Mouse (Mus musculus): Measurements from ENCODE around the gene Mettl6.
A peak's percentile ranks its signal among the peaks of the same experiment; 100 is the strongest.

Mettl6 gene

GRCm38 (mm10) chr14:31494975-31495455 is at the start of gene Mettl6:
Gene Mettl6 (minus strand): TSS chr14:31495040.
- DNase-seq (ENCODE audit: low spot score): peak; percentile 95

- DNase-seq (ENCODE audit: low spot score): no peak
Measured at GRCm38 (mm10) chr14:31543885-31544442, 49.1 kb upstream of the Mettl6 start.

GRCm38 (mm10) chr14:31537298-31537697 is 42.5 kb upstream of the Mettl6 start:
- no peak for DNase-seq (ENCODE audit: low spot score)

GRCm38 (mm10) chr14:31532656-31533055 is 37.8 kb upstream of the Mettl6 start:
- DNase-seq (ENCODE audit: low spot score): no peak

GRCm38 (mm10) chr14:31531506-31532148 is 36.8 kb upstream of the Mettl6 start:
- peak; percentile 36 for DNase-seq (ENCODE audit: low spot score)

GRCm38 (mm10) chr14:31530847-31531246 is 36.0 kb upstream of the Mettl6 start:
- DNase-seq (ENCODE audit: low spot score): no peak

- no peak for DNase-seq (ENCODE audit: low spot score)
Measured at GRCm38 (mm10) chr14:31525040-31525810, 30.4 kb upstream of the Mettl6 start.

- DNase-seq (ENCODE audit: low spot score): no peak
Measured at GRCm38 (mm10) chr14:31521318-31521717, 26.5 kb upstream of the Mettl6 start.

GRCm38 (mm10) chr14:31519165-31519564 is 24.3 kb upstream of the Mettl6 start:
- DNase-seq (ENCODE audit: low spot score): peak; percentile 39

- no peak for DNase-seq (ENCODE audit: low spot score)
Measured at GRCm38 (mm10) chr14:31515895-31516294, 21.1 kb upstream of the Mettl6 start.

- DNase-seq (ENCODE audit: low spot score): no peak
Measured at GRCm38 (mm10) chr14:31510322-31510721, 15.5 kb upstream of the Mettl6 start.

- DNase-seq (ENCODE audit: low spot score): no peak
Measured at GRCm38 (mm10) chr14:31509911-31510310, 15.1 kb upstream of the Mettl6 start.

- no peak for DNase-seq (ENCODE audit: low spot score)
Measured at GRCm38 (mm10) chr14:31506456-31506855, 11.6 kb upstream of the Mettl6 start.

- DNase-seq (ENCODE audit: low spot score): no peak
Measured at GRCm38 (mm10) chr14:31503406-31503805, 8.6 kb upstream of the Mettl6 start.

GRCm38 (mm10) chr14:31499526-31499925 is 4.7 kb upstream of the Mettl6 start:
- DNase-seq (ENCODE audit: low spot score): no peak

GRCm38 (mm10) chr14:31496241-31496646 is 1.4 kb upstream of the Mettl6 start:
- peak; percentile 26 for DNase-seq (ENCODE audit: low spot score)

GRCm38 (mm10) chr14:31495538-31495937 is 698 bp upstream of the Mettl6 start:
- no peak for DNase-seq (ENCODE audit: low spot score)

GRCm38 (mm10) chr14:31494349-31494974 is 378 bp downstream of the Mettl6 start, which contains the start of gene Eaf1:
Gene Eaf1 (plus strand): TSS chr14:31494399.
- DNase-seq (ENCODE audit: low spot score): no peak

GRCm38 (mm10) chr14:31493901-31494300 is 939 bp downstream of the Mettl6 start:
- DNase-seq (ENCODE audit: low spot score): no peak

GRCm38 (mm10) chr14:31488055-31488454 is 6.8 kb downstream of the Mettl6 start:
- no peak for DNase-seq (ENCODE audit: low spot score)

GRCm38 (mm10) chr14:31486465-31486864 is 8.4 kb downstream of the Mettl6 start:
- no peak for DNase-seq (ENCODE audit: low spot score)

- no peak for DNase-seq (ENCODE audit: low spot score)
Measured at GRCm38 (mm10) chr14:31482417-31482816, 12.4 kb downstream of the Mettl6 start.

Measured in embryo, embryonic 10 days (tissue).